Mouse (Mus musculus) lung, postnatal 0 days (tissue): ENCODE data around the gene Lrrc71. TPM values are rescaled to one million over a fixed set of nuclear protein-coding genes. Genes with fewer than 3 reads are reported as not detected.

Source experiments
- ATAC-seq: fragments of 200-750 bp; cut with Nextera tagmentation; 2 replicates; pipeline ENCODE4 v1.8.0; 2017; ENCODE audit warnings: moderate library complexity
- DNase-seq: peaks from one replicate; pipeline ENCODE4 v3.0.0-alpha.2; 2016; ENCODE audit warnings: low spot score
- H3K27ac ChIP-seq: fragments of 300-500 bp; sonication (generic); 2 replicates; pipeline ENCODE4 v1.5.1; 2014; ENCODE audit warnings: antibody characterized with exemption, mild to moderate bottlenecking, low read length, mixed read lengths
- H3K27me3 ChIP-seq: fragments of 300-500 bp; sonication (generic); replicated peaks from 2 replicates; pipeline ENCODE4 v1.6.1; 2014; ENCODE audit warnings: low read length, mixed read lengths; ENCODE audit not compliant: insufficient read depth
- H3K36me3 ChIP-seq: fragments of 300-500 bp; sonication (generic); 2 replicates; pipeline ENCODE4 v1.6.1; 2014; ENCODE audit warnings: low read length, mixed read lengths; ENCODE audit not compliant: insufficient read depth
- H3K4me1 ChIP-seq: fragments of 300-500 bp; sonication (generic); 2 replicates; pipeline ENCODE4 v1.6.1; 2014; ENCODE audit warnings: antibody characterized with exemption, low read depth, low read length, mixed read lengths; ENCODE audit not compliant: insufficient read depth
- H3K4me2 ChIP-seq: fragments of 300-500 bp; sonication (generic); replicated peaks from 2 replicates; pipeline ENCODE4 v1.6.1; 2014; ENCODE audit warnings: low read depth, mild to moderate bottlenecking, low read length, moderate library complexity, mixed read lengths
- H3K4me3 ChIP-seq: fragments of 300-500 bp; sonication (generic); 2 replicates; pipeline ENCODE4 v1.5.1; 2014; ENCODE audit warnings: low read depth, low read length
- H3K9ac ChIP-seq: fragments of 300-500 bp; sonication (generic); replicated peaks from 2 replicates; pipeline ENCODE4 v1.6.1; 2014; ENCODE audit warnings: low read depth, mild to moderate bottlenecking
- H3K9me3 ChIP-seq: fragments of 300-500 bp; sonication (generic); 2 replicates; pipeline ENCODE4 v1.6.1; 2016; ENCODE audit warnings: low read length, mixed read lengths
- CTCF ChIP-seq: IDR thresholded peaks from 2 replicates; pipeline ENCODE4 v1.5.1; 2016; ENCODE audit warnings: antibody characterized with exemption, mild to moderate bottlenecking
- EP300 ChIP-seq: IDR thresholded peaks from 2 replicates; pipeline ENCODE4 v1.6.1; 2016; ENCODE audit warnings: antibody characterized with exemption, mild to moderate bottlenecking, control low read depth
- WGBS: fragments of 180-500 bp; shearing (Covaris S2); extraction: QIAGEN DNeasy Blood & Tissue Kit; methylation state at CpG from one replicate; pipeline ENCODE4 v1.1.7; 2014; 5-methylcytosine and 5-hydroxymethylcytosine counted together
- polyA plus RNA-seq: library from polyadenylated mRNA; unstranded; fragments of >200 nt; fragmentation: Nextera tagmentation; extraction: Ambion mirVana; gene quantifications from 2 replicates; pipeline ENCODE4 v1.2.1, GENCODE M21; 2015

Lrrc71 gene
- polyA plus RNA-seq, 1 experiment from 2014 or later = 8.9 TPM

DNA sequence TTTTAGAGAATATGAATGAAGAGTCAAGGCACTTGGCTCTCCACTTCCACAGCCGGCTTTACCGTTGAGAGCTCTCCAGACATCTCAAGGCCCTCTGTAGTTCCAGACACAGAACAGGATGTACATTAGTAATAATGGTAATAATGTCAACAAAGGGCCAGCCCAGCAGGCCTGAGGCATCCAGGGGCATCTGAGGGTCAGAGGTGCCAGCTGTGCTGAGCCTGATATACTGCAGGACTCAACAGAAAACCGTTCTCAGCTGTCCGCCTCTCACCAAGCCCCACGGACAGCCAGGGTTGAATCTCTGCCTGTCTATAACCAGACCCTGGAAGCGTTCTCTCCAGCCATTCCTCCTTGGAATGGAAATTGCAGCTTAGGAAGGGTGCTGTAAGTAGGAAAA is 23.9 kb downstream of the Lrrc71 start:
- ATAC-seq (peak; percentile 46; the same call in 1 of the 2 replicates), DNase-seq (no peak)
- TF ChIP-seq CTCF = no peak
- TF ChIP-seq EP300 = no peak
- Histone ChIP-seq H3K4me1 (no peaks in the 10 kb centered on the region), H3K27ac (no peak overlapping the region), H3K27me3 (no peaks in the 10 kb centered on the region), H3K4me2 (no peak overlapping the region), H3K4me3 (no peak overlapping the region), H3K9me3 (no peaks in the 10 kb centered on the region), H3K36me3 (peaks cover 60% of the 10 kb centered on the region), H3K9ac (no peak overlapping the region)
- WGBS = 48% methylated on average over 6 of the region's 6 CpGs

DNA sequence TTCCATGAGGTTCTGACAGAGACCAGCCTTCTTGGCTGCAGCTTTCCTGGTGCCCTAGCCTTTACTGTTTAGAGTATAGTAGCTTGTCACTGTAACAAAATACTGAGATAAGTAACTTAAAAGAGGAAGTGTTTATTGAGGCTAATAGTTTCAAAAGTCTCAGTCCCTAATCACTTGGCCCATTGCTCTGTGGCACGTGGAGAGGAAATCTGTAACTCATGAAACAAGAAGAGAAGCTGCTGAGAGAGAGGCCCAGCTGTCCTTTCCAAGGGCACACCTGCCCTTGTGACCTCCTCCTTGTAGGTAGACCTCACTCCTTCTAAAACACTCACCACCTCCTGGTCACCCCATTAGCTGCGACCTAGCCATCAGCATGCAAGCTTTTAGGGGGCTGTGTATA is 29.9 kb downstream of the Lrrc71 start:
- H3K9me3 ChIP-seq = no peaks in the 10 kb centered on the region
- H3K27me3 ChIP-seq = no peaks in the 10 kb centered on the region
- no peak overlapping the region for H3K4me2 ChIP-seq
- 78% methylated on average over 2 of the region's 2 CpGs for WGBS
- DNase-seq (no peak), ATAC-seq (no peak)
- TF ChIP-seq EP300 (no peak), CTCF (no peak)
- no peaks in the 10 kb centered on the region for H3K4me1 ChIP-seq
- no peak overlapping the region for H3K27ac ChIP-seq
- H3K9ac ChIP-seq = no peak overlapping the region
- H3K4me3 ChIP-seq = no peak overlapping the region
- H3K36me3 ChIP-seq = peaks cover 53% of the 10 kb centered on the region

Other genes with a start within 250 kb of the Lrrc71 start
- gene Etv3, start 223.2 kb downstream of the Lrrc71 start, polyA plus RNA-seq = 13.8 and 15.6 TPM in 2 replicates
- 9.8 and 10.7 TPM in 2 replicates for gene Arhgef11, start 131.1 kb downstream of the Lrrc71 start, polyA plus RNA-seq
- gene Ntrk1, start 46.5 kb upstream of the Lrrc71 start, polyA plus RNA-seq = 4.1 and 4.2 TPM in 2 replicates
- 0.02 and 0.12 TPM in 2 replicates for gene Insrr, start 48.3 kb upstream of the Lrrc71 start, polyA plus RNA-seq
- 20.8 and 21.4 TPM in 2 replicates for gene Pear1, start 75.7 kb upstream of the Lrrc71 start, polyA plus RNA-seq
- gene Sh2d2a, start 98.1 kb upstream of the Lrrc71 start, polyA plus RNA-seq = 0.25 and 0.29 TPM in 2 replicates
- 9.7 and 9.8 TPM in 2 replicates for gene Prcc, start 137.0 kb upstream of the Lrrc71 start, polyA plus RNA-seq
- 186 and 199 TPM in 2 replicates for gene Hdgf, start 157.7 kb upstream of the Lrrc71 start, polyA plus RNA-seq
- 61.6 and 66.6 TPM in 2 replicates for gene Mrpl24, start 170.9 kb upstream of the Lrrc71 start, polyA plus RNA-seq
- gene Isg20l2, start 181.7 kb upstream of the Lrrc71 start, polyA plus RNA-seq = 22.5 and 24.9 TPM in 2 replicates
- gene Rrnad1, start 182.1 kb upstream of the Lrrc71 start, polyA plus RNA-seq = 10.8 and 11.2 TPM in 2 replicates
- gene Crabp2, start 200.0 kb upstream of the Lrrc71 start, polyA plus RNA-seq = 0.21 and 0.38 TPM in 2 replicates
- 22.2 and 30.7 TPM in 2 replicates for gene Nes, start 222.5 kb upstream of the Lrrc71 start, polyA plus RNA-seq